Mouse (Mus musculus): Measurements from ENCODE around the gene Ano2. TPM values are rescaled to one million over a fixed set of nuclear protein-coding genes. Genes with fewer than 3 reads are reported as not detected.
A peak's percentile ranks its signal among the peaks of the same experiment; 100 is the strongest.

The Ano2 gene
- polyA plus RNA-seq, 1 experiment from 2014 or later, result 0.16 TPM

- H3K9me3 ChIP-seq (ENCODE audit: control insufficient read depth, low read length), result no peaks in the 10 kb centered on the region
- no peak overlapping the region for H3K9ac ChIP-seq (ENCODE audit: low read length)
- H3K4me1 ChIP-seq (replicated peaks; ENCODE audit: control insufficient read depth, insufficient read depth, low read length), result no peaks in the 10 kb centered on the region
- no peak overlapping the region for H3K4me2 ChIP-seq (ENCODE audit: low read depth, low read length)
- H3K27ac ChIP-seq (ENCODE audit: low read length), result no peak overlapping the region
- no peaks in the 10 kb centered on the region for H3K36me3 ChIP-seq (ENCODE audit: control insufficient read depth, insufficient read depth, low read length)
- no peak overlapping the region for H3K4me3 ChIP-seq (ENCODE audit: low read length)
- ATAC-seq (ENCODE audit: low read depth), result no peak
- 66% methylated on average over 6 of the region's 6 CpGs for WGBS
- H3K27me3 ChIP-seq (ENCODE audit: control insufficient read depth, insufficient read depth, low read depth, low read length), result no peaks in the 10 kb centered on the region
Observed at GRCm38 (mm10) chr6:125729471-125729870, 39.3 kb downstream of the Ano2 start.

DNA sequence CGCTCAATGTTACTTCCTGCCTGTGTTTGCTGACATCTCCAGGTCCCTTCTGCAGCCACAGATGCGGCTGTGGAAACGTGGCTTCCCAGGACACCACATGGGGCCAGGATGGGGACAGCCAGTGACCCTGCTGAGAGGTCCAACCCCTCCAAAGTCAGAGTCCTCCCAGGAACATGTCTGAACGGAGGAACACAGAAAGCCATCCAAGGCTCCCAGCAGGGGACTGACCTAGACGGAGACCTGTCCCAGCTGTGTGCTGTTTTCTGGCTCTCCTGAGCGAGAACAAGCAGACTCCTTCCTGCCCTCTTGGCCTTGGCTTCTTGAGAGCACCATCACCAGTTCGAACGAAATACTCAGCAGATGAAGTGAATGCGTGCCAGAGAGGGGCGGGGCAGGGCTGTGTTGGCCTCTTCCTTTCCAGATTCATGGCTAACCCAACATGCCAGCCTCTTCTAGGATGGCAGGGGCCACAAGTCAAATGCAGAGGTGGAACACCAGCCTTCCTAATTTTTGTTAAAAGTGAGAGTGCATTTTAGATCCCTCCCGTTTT lies 39.8 kb downstream of the Ano2 start:
- H3K36me3 ChIP-seq (ENCODE audit: control insufficient read depth, insufficient read depth, low read length), result no peaks in the 10 kb centered on the region
- H3K27me3 ChIP-seq (ENCODE audit: control insufficient read depth, insufficient read depth, low read depth, low read length), result no peaks in the 10 kb centered on the region
- H3K27ac ChIP-seq (ENCODE audit: low read length), result no peak overlapping the region
- no peak overlapping the region for H3K9ac ChIP-seq (ENCODE audit: low read length)
- WGBS, result 47% methylated on average over 11 of the region's 11 CpGs
- ATAC-seq (ENCODE audit: low read depth), result no peak
- H3K4me2 ChIP-seq (ENCODE audit: low read depth, low read length), result no peak overlapping the region
- no peaks in the 10 kb centered on the region for H3K9me3 ChIP-seq (ENCODE audit: control insufficient read depth, low read length)
- H3K4me3 ChIP-seq (ENCODE audit: low read length), result no peak overlapping the region
- no peaks in the 10 kb centered on the region for H3K4me1 ChIP-seq (replicated peaks; ENCODE audit: control insufficient read depth, insufficient read depth, low read length)

DNA sequence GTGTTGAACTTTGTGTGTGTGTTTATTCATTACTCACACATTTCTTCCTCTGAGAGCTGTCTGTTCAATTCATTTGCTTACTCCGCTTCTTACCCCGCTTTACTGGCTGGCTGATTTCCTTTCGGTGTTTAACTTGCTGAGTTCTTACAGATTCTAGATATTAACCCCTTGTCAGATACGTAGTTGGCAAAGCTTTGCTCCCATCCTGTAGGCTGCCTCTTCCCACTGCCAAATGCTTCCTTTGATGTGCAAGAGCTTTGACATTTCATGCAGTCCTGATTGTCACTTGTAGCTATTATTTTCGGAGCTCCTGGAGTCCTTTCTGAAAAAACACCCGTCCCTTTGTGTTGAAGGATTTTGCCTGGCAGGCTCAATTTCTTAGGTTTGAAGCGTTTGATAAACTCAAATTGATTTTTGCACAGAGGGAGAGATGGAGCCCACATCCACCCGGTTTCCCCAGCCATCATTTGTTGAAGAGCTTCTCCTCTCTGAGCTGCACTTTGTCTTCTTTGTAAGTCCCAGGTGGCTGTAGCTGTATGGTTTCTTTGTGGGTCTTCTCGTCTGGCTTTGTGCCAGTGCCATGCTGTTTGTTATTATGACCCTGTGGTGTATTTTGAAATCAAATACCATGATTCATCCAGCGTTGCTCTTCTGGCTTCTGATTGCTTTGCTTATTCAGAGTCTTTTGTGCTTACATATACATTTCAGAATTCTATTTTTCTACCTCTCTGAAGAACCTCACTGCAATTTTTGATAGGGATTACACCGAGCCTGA lies 47.5 kb downstream of the Ano2 start:
- no peaks in the 10 kb centered on the region for H3K27me3 ChIP-seq (ENCODE audit: control insufficient read depth, insufficient read depth, low read depth, low read length)
- no peak overlapping the region for H3K4me3 ChIP-seq (ENCODE audit: low read length)
- H3K4me2 ChIP-seq (ENCODE audit: low read depth, low read length), result no peak overlapping the region
- no peak overlapping the region for H3K9ac ChIP-seq (ENCODE audit: low read length)
- no peaks in the 10 kb centered on the region for H3K9me3 ChIP-seq (ENCODE audit: control insufficient read depth, low read length)
- no peak for ATAC-seq (ENCODE audit: low read depth)
- no peak overlapping the region for H3K27ac ChIP-seq (ENCODE audit: low read length)
- 33% methylated on average over 11 of the region's 11 CpGs for whole genome bisulfite sequencing
- no peaks in the 10 kb centered on the region for H3K4me1 ChIP-seq (replicated peaks; ENCODE audit: control insufficient read depth, insufficient read depth, low read length)
- no peaks in the 10 kb centered on the region for H3K36me3 ChIP-seq (ENCODE audit: control insufficient read depth, insufficient read depth, low read length)

DNA sequence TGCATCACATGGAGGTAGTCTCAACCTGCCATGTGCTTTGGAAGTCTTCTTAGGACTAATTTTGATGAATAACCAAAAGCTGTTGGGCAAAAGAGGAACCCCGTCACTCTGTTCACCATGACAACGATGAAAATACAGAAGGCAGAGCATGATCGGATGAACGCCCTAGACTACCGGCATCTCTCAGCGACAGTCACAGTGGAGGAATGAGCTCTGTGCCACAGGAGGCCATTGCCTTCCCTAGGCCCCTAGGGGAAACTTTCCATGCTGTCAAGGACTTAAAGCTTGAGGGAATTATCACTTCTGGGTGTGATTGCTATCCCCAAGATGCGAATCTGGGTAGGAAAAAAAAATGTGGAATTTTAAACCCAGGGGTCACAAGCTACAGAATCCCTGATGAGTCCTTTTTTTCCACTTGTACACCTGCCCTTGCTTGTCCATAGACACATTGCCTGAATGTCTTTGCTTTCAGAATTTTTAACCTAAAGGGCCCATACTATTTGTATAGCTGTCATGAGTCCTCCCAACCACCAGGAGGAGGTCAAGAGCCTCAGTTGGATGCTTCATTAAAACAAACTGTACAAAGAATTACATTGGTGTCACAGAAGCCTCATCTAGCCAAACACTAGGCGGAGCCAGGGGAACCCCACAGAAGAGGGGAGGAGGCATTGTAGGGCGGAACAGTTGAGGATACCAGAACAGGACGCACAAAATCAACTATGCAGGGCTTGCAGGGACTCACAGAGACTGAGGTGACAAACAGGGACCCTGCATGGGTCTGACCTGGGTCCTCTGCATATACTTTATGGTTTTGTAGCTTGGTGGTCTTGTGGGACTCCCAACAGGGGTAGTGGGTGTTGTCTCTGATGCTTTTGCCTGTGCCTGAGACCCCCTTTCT lies 53.2 kb downstream of the Ano2 start:
- no peaks in the 10 kb centered on the region for H3K4me1 ChIP-seq (replicated peaks; ENCODE audit: control insufficient read depth, insufficient read depth, low read length)
- no peak for ATAC-seq (ENCODE audit: low read depth)
- H3K36me3 ChIP-seq (ENCODE audit: control insufficient read depth, insufficient read depth, low read length), result no peaks in the 10 kb centered on the region
- no peak overlapping the region for H3K27ac ChIP-seq (ENCODE audit: low read length)
- H3K4me3 ChIP-seq (ENCODE audit: low read length), result no peak overlapping the region
- no peak overlapping the region for H3K4me2 ChIP-seq (ENCODE audit: low read depth, low read length)
- WGBS, result 90% methylated on average over 10 of the region's 10 CpGs
- H3K9me3 ChIP-seq (ENCODE audit: control insufficient read depth, low read length), result no peaks in the 10 kb centered on the region
- H3K27me3 ChIP-seq (ENCODE audit: control insufficient read depth, insufficient read depth, low read depth, low read length), result no peaks in the 10 kb centered on the region
- H3K9ac ChIP-seq (ENCODE audit: low read length), result no peak overlapping the region

DNA sequence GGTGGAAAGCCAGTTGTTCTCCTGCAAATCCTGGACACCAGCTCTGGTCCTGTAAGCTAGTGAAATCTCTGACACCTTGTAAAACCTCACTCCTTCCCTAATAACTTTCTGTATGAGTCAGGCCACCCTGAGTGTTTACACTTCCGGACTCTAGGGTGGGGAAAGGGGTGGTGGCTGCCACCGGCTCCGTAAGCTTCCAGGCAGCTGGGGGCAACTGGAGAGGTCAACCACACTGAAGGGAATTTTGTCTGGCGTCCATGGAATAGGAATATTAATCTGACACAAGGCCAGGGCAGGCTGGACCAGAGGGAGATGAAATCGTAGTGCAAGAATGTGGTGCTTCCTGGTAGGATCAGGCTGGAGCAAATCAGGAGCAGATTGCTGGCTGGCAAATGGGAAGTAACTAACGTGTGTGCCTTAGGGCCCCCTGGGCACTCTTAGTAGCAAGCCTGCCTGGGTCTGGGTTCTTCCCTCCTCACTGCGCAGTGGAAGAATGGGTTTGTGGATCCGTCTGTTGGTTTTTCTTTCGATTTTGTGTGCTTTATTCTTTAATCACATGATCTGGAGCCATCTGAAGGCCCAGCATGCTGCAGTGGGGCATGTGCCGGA lies 57.2 kb downstream of the Ano2 start:
- H3K4me2 ChIP-seq (ENCODE audit: low read depth, low read length), result no peak overlapping the region
- no peak overlapping the region for H3K4me3 ChIP-seq (ENCODE audit: low read length)
- WGBS, result 40% methylated on average over 10 of the region's 10 CpGs
- H3K27me3 ChIP-seq (ENCODE audit: control insufficient read depth, insufficient read depth, low read depth, low read length), result no peaks in the 10 kb centered on the region
- no peak overlapping the region for H3K9ac ChIP-seq (ENCODE audit: low read length)
- no peak overlapping the region for H3K27ac ChIP-seq (ENCODE audit: low read length)
- no peaks in the 10 kb centered on the region for H3K9me3 ChIP-seq (ENCODE audit: control insufficient read depth, low read length)
- no peaks in the 10 kb centered on the region for H3K36me3 ChIP-seq (ENCODE audit: control insufficient read depth, insufficient read depth, low read length)
- no peaks in the 10 kb centered on the region for H3K4me1 ChIP-seq (replicated peaks; ENCODE audit: control insufficient read depth, insufficient read depth, low read length)
- ATAC-seq (ENCODE audit: low read depth), result no peak

- no peak for ATAC-seq (ENCODE audit: low read depth)
Observed at GRCm38 (mm10) chr6:125748646-125749045, 58.4 kb downstream of the Ano2 start.

DNA sequence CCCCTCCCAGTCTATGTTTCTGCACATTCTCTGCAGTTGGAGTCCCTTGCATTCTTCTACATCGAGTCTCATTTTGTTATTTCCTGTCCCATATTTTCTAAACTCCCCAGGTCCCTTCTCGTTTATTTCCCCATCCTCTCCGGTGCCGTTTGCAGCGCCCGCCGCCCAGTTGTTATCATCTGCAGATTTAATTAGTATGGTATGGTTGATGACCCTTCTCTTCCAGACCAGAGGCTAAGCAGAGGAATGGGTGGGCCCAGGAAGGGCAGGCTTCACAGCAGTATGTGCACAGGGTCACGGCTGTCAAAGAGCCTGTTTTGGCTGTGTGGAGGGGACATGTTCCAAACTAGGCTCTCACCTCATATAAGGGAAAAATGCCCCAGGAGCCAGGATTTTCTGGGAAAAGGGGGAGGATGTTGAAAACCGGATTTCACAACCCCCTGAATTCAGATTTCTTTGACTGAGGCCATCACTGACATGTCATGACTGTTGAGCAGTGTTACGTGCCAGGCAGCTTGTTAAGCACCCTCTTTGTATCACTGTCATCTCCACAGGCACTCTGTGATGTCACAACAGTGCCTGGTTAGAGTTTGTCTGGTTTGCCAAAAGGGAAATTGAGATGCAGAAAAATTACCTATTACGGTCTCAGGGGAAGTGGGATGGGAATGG lies 72.8 kb downstream of the Ano2 start:
- Histone ChIP-seq H3K36me3 (ENCODE audit: control insufficient read depth, insufficient read depth, low read length) (no peaks in the 10 kb centered on the region), H3K9me3 (ENCODE audit: control insufficient read depth, low read length) (no peaks in the 10 kb centered on the region), H3K27ac (ENCODE audit: low read length) (no peak overlapping the region), H3K4me3 (ENCODE audit: low read length) (no peak overlapping the region), H3K4me2 (ENCODE audit: low read depth, low read length) (no peak overlapping the region), H3K27me3 (ENCODE audit: control insufficient read depth, insufficient read depth, low read depth, low read length) (no peaks in the 10 kb centered on the region), H3K9ac (ENCODE audit: low read length) (no peak overlapping the region), H3K4me1 (replicated peaks; ENCODE audit: control insufficient read depth, insufficient read depth, low read length) (no peaks in the 10 kb centered on the region)
- ATAC-seq (ENCODE audit: low read depth), result peak; percentile 76; the same call in 1 of the 2 replicates
- WGBS, result 55% methylated on average over 11 of the region's 11 CpGs

More at GRCm38 (mm10) chr6:125748646-125749045, 58.4 kb downstream of the Ano2 start:
- no peaks in the 10 kb centered on the region for H3K9me3 ChIP-seq (ENCODE audit: control insufficient read depth, low read length)
- no peak overlapping the region for H3K9ac ChIP-seq (ENCODE audit: low read length)
- 46% methylated on average over 3 of the region's 3 CpGs for WGBS
- H3K4me1 ChIP-seq (replicated peaks; ENCODE audit: control insufficient read depth, insufficient read depth, low read length), result no peaks in the 10 kb centered on the region
- no peaks in the 10 kb centered on the region for H3K36me3 ChIP-seq (ENCODE audit: control insufficient read depth, insufficient read depth, low read length)
- no peak overlapping the region for H3K4me2 ChIP-seq (ENCODE audit: low read depth, low read length)
- no peaks in the 10 kb centered on the region for H3K27me3 ChIP-seq (ENCODE audit: control insufficient read depth, insufficient read depth, low read depth, low read length)
- no peak overlapping the region for H3K4me3 ChIP-seq (ENCODE audit: low read length)
- H3K27ac ChIP-seq (ENCODE audit: low read length), result no peak overlapping the region

GRCm38 (mm10) chr6:125773256-125773655 lies 83.0 kb downstream of the Ano2 start:
- no peaks in the 10 kb centered on the region for H3K9me3 ChIP-seq (ENCODE audit: control insufficient read depth, low read length)
- H3K4me2 ChIP-seq (ENCODE audit: low read depth, low read length), result no peak overlapping the region
- H3K4me1 ChIP-seq (replicated peaks; ENCODE audit: control insufficient read depth, insufficient read depth, low read length), result no peaks in the 10 kb centered on the region
- WGBS, result 32% methylated on average over 5 of the region's 5 CpGs
- no peak overlapping the region for H3K4me3 ChIP-seq (ENCODE audit: low read length)
- no peak overlapping the region for H3K27ac ChIP-seq (ENCODE audit: low read length)
- H3K9ac ChIP-seq (ENCODE audit: low read length), result no peak overlapping the region
- no peaks in the 10 kb centered on the region for H3K36me3 ChIP-seq (ENCODE audit: control insufficient read depth, insufficient read depth, low read length)
- H3K27me3 ChIP-seq (ENCODE audit: control insufficient read depth, insufficient read depth, low read depth, low read length), result no peaks in the 10 kb centered on the region
- ATAC-seq (ENCODE audit: low read depth), result no peak

All from lung, embryonic 16.5 days (tissue).